Mouse (Mus musculus) mature B cell (primary cell): ENCODE data around the gene Gstp2.

Experiments used
- in situ Hi-C: fragments of 300-500 bp; cut with MboI; formaldehyde crosslinking; loops from 2 replicates; pipeline ENCODE4 v1.14.3; 2019

The Gstp2 gene

DNA sequence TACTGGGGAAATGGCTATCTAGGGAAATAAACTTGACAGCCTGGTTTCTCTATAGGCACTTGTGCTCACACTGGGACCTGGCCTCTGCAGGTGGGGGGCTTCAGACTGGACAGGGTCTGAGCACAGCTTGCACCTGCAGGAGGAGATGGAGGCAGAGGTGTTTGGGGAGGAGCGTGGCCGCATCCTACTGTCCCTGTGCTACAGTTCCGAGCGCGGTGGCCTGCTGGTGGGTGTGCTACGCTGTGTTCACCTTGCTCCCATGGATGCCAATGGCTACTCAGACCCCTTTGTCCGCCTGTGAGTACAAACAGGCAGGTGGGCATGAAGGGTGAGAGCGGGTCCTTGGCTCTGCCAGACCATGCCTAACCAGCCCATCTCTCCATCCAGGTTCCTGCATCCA, 39.9 kb downstream of the Gstp2 start:
- in situ Hi-C loops = no loop called here

DNA sequence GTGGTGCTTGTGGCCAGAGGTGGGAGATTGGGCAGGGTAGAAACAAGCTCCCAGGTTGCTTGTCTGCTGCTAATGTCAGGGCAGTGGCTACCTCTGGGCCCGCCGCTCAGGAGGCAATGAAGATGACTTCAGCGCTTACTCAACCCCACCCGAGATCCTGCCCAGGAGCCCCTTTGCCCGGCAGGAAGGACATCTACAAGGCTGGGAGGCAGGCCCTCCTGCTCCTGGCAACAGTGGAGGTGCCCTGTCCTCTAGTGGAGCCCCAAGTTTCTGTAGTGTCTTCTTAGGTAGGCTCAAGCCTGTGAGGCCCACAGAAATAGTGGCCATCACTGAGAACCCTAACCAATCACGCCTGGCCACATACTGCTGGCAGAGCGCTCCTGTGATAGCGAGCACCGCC, 40.7 kb downstream of the Gstp2 start:
- in situ Hi-C loops = no loop called here

DNA sequence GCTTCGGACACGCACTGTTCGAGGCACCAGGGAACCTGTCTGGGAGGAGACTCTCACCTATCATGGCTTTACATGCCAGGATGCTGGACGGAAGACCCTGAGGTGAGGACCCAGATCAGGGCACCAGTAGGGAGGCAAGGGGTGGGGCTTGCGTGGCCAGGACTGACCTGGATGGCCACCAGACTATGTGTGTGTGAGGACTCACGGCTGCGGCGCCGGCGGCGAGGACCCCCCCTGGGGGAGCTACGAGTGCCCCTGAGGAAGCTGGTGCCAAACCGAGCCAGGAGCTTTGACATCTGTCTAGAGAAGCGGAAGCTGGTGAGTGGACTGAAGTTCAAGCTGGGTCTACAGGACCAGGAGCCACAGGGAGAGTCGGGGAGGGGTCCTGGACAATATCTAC, 41.5 kb downstream of the Gstp2 start:
- in situ Hi-C loops = no loop called here

DNA sequence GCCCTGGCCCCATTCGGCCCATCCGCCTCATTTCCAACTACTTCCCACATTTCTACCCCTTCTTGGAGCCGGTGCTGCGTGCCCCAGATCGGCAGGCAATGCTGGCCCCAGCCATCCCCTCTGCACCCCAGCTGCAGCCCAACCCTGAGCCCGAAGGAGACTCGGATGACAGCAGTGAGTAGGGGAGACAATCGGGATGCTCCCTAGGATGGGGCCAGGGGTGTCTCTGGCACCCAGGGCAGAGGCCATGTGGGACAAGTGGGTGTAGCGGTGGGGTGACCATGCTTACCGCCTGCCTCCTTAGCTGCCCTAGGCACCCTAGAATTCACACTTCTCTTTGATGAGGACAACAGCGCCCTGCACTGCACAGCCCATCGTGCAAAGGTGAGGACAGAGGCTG, 42.2 kb downstream of the Gstp2 start:
- in situ Hi-C loops = no loop called here

DNA sequence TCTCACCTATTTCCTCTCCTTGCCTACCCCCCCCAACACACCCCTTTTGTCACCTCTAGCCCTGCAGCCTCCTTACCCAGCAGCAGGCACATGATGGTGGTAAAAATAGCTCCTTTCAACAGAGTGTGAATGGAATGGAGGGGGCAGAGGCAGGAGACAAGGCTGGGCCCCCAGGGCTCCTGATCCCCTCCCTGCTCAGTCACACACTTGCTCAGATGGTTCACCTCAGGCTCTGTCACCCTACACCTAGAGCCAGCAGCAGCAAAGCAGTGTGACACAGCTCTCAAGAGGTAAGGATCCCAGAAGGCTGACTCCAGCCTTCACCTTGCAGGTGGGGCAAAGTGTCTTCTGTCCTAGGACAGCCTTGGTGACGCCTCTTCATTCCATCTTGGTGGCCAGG, 42.7 kb downstream of the Gstp2 start, which contains the start of gene Doc2g:
Gene Doc2g (plus strand): TSS at position 202 of the 400 bp plus-strand sequence.
- in situ Hi-C loops = no loop called here

DNA sequence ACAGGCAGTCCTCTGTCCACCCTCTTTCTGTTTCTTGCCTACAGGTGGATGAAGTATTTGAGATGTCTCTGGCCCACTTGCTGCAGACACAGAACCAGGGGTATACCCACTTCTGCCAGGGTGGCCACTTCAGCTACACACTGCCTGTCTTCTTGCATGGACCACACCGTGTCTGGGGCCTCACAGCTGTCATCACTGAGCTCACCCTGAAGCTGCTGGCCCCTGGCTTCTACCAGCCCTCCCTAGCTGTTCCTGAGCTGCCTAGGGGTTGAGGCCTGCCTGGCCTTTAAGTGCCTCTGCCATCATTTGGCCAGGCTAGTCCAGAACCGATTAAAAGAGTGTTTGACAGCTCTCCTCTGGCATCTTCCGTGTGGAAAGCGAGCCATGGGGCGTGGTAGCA, 44.1 kb downstream of the Gstp2 start:
- in situ Hi-C loops = no loop called here

DNA sequence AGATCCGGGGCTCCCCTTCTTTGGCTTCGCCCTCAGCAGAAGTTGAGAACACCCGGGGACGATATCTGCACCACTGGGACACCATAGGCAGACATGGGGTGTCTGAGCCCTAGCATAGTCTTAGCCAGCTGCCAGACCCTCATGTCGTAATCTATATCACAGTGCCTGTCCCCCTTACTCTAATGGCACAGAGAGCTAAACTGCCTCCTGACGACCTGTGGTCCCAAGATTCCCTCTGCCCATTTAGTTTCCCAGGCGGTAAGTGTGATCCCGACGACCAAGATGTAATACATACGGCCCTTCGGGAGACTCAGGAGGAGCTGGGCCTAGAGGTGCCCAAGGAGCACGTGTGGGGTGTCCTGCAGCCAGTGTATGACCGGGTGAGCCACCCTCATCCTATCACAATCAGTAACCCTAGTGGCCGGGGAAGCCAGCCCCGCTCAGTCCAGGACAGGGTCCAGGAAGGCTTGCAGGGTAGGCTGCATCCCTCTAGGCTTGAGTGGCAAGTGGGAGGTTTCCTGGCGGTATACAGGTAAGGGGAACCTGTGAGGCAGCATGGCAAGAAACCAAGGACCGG, 44.8 kb downstream of the Gstp2 start:
- in situ Hi-C loops = no loop called here

DNA sequence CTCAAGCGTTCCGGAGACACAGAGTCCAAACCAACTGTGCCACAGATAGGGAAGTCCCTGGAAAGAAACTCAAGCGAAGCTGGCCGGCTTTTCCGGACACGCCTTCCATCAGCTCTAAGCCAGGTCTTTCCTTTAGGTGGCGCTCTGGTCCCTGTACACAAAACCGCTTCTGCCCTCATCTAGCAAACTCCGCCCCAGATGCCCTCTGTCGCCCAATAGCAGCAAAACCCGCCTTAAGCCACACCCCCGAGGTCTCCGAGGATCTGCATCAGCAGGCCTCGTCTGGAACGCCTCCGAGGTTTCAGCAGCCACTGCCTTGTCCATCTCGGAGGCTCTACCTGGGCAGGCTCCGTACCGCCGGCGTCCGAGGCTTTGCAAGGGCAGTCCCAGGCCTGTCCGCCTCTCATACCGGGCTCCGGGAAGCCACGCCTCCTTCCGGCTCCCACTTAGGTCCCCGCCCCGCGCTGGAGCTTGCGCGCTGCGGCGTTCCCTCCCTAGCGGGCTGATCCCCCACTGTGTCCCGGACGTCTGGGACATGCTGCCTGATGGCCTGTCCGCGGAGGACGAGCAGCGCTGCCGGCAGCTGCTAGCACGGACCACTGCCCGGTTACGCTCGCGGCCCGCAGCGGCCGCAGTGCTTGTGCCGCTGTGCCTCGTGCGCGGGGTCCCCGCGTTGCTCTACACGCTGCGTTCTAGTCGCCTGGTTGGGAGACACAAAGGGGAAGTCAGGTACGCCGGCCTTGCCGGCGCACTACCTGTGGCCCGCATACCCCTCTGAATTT, 45.5 kb downstream of the Gstp2 start, which contains the start of the genes Nudt8 and Gm49405:
Gene Nudt8 (plus strand): TSS at position 462 of the 782 bp plus-strand sequence.
Gene Gm49405 (plus strand): TSS at position 508 of the 782 bp plus-strand sequence.
- in situ Hi-C loops = no loop called here

DNA sequence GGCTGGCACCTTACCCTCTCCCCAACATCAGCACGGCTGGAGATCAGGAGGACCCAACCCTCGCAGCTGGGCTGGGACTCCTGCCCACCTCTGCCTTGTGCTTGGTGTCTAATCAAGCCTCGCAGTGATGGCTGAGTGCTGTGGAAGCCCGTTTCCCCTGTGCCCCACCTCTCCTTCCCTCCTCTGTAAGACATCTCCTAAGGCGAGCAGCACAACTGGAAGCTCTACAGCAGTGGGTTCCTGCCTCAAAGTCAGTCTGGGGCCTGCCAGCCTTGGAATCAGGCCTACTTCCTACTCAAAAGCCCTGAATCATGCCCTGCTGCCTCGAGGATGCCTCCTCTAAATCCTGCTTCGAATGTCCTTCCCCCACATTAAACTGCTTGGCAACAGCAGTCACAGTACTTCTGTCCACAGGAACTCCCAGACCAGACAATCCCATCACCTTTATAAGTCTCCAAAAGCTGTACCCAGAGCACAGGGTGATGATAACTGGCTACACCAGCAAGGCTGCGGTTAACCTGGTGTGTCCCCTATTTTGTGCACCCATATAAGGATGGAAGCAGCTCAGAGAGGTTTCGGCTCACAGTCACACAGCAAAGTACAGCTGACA, 46.6 kb downstream of the Gstp2 start:
- in situ Hi-C loops = no loop called here

DNA sequence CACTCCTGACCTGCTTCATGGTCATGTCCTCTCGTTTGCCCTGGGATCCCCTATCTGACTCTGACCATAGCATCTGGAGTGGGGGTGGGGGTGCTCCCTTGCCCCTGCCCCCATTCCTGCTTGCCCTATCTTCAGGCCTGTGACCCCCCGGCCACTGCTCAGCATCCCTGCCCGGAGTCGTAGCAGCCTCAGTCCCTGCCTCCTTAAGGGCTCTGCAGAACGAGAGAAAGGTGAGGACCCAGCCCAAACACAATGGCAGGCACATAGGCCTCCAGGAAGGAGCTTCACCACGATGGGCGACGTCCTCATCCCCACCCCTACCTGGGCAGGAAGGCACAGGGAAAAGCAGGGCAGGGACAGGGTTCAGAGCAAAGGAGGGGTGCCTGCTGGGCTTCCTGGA, 47.5 kb downstream of the Gstp2 start:
- in situ Hi-C loops = no loop called here

DNA sequence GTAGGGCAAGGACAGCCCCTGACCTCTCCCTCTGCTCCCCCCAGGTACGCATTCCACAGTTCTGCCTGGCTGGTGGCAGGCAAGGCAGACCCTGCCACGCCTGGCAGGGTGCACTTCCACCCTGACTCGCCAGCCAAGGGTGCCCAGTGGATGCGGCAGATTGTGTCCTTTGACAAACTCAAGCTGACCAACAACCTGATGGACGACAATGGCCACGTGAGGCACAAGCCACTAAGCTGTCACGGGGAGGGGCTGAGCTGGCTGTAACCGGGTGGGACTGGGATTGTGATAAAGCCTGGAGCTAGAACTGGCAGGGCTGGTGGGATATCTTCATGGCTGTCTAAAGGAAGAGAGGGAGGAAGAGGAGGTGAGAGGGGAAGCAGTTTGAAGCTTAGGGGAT, 48.6 kb downstream of the Gstp2 start:
- in situ Hi-C loops = no loop called here

DNA sequence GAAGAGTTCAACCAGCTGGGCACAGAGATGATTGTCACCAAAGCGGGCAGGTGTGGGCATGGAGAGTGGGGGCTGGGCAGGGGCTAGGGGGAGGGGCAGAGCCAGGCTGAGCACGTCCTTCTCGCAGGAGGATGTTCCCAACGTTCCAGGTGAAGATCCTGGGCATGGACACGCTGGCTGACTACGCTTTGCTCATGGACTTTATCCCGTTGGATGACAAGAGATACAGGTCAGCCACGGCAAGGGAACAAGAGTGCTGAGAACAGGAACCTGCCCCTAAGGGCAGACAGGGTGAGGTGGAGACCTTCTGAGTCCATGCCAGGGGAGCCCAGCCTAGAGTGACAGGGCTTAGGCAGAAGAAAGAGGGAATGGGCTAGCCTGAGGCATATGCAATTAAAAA, 49.1 kb downstream of the Gstp2 start:
- in situ Hi-C loops = no loop called here

DNA sequence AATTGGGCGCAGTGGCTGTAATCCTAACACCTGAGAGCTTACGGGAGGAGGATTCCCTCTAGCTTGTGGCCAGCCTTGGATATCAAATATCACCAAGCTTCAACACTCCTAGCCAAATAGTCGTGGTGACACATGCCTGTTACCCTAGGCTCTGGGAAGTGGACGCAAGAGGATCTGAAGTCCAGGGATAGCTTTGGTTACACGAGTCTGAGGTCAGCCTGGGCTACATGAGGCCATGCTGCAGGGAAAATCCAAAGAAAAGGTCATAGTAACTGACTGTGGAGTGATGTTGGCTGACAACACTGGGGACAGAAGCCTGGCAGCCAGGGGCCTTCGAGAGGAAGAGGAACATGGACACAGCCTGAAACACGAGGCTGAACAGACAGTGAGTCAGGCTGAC, 49.7 kb downstream of the Gstp2 start:
- in situ Hi-C loops = no loop called here

DNA sequence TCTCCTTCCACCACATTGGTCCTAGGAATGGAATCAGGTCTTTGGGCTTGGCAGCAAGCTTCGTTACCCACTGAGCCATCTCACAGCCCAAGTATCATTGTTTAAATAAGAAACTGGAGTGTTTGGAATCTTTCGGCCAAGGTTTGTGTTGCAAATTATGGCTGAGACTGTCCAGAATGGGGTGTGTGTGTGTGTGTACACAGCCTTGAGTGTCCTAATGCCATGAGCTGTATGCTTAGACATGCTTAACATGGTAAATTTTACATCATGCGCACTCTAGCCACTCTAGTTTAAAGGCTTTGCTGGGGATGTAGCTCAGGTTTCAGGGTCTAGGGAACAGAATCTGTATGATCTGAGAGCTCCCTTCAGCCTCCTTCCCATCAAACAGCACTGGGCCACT, 50.3 kb downstream of the Gstp2 start:
- in situ Hi-C loops = no loop called here

DNA sequence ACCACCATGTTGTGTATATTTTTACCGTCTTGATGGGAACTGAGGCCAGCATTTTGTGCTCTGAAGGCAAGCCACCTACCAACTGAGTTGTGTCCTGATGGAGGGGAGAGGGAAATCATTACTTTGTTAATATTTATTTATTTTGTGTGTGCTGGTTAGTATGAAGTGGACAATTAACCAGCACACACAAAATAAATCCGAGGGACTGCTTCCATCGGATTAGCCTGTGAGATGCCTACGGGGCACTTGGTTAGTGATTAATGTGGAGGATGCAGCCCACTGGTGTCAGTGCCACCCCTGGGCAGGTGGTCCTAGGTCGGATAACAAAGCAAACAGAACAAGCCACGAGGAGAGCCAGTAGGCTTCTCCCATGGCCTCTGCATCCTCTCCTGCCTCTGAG, 50.9 kb downstream of the Gstp2 start:
- in situ Hi-C loops = no loop called here

DNA sequence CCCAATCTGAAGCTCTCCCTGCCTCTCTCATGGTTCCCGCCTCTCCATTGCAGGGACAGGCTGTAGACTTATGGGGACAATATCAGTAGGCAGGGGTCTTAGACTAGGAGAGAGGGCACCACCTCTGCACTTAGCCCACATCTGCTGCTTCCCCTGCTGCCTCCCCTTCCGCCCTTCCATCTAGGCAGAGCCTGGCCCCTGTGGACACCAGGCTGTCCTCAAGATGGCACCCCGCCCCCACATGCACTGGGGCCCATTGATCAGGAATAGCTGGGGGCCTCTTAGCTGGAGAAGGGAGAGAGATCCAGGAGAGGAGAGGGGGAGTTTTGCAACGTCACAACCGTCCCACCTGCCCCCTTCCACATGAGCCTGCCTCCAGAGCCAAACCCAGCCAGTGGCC, 53.4 kb downstream of the Gstp2 start, which contains the start of gene Tbx10:
Gene Tbx10 (plus strand): TSS at position 337 of the 400 bp plus-strand sequence.
- in situ Hi-C loops = no loop called here

DNA sequence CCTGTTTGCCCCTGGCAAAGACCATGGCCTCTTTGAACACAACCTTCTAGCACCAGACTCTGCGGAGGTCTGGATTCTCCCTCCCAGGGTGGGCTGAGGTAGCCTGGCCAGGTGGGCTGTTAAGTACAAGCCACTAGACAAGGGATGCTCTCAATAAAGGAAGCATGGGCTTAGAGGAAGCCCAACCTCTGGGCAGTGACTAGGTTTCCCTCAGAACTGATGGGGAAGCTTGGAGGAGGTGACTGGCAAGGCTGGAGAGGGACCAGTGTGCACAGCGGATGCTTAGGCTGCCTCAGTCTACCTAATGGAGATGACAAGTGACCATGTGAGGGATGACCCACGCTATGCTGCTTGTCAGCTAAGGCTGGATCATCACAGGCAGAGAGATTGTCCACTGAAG, 53.9 kb downstream of the Gstp2 start:
- in situ Hi-C loops = no loop called here

DNA sequence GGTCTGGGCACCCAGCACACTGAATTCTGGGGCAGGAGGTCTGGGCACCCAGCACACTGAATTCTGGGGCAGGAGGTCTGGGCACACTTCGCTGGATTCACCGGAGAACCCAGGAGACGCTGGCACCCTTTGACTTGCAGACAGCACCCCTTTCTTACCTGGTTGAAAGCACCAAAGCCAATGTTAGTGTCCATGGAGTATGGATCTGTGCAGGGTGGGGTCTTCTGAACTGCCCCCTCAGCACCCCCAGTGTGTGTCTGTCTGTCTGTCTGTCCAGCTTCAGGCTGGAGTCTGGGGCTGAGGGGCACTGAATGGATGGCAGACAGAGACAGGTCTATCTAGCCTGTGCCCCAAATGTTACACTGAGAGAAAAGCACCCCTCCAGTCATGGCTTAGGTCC, 54.3 kb downstream of the Gstp2 start:
- in situ Hi-C loops = no loop called here

DNA sequence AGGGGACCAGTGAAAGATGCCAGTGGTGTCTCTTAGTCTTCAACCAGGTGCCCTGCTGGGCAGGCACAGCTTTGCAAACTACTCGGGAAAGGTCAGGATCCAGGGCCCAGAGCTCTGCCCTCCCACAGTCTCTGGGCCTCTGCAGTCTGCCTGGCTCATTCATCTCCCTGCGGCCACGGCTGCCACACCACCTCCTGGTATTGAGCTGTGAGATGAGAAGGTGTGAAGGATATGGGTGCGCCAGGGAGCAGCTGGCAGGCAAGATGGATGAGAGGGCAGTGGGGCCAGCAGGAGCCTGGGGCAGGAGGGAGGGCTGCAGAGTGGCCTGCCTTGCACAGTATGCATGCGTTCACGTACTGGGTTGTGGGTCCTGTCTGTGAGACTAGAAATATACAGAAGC, 55.0 kb downstream of the Gstp2 start:
- in situ Hi-C loops = no loop called here
